In the genomic region with DNA sequence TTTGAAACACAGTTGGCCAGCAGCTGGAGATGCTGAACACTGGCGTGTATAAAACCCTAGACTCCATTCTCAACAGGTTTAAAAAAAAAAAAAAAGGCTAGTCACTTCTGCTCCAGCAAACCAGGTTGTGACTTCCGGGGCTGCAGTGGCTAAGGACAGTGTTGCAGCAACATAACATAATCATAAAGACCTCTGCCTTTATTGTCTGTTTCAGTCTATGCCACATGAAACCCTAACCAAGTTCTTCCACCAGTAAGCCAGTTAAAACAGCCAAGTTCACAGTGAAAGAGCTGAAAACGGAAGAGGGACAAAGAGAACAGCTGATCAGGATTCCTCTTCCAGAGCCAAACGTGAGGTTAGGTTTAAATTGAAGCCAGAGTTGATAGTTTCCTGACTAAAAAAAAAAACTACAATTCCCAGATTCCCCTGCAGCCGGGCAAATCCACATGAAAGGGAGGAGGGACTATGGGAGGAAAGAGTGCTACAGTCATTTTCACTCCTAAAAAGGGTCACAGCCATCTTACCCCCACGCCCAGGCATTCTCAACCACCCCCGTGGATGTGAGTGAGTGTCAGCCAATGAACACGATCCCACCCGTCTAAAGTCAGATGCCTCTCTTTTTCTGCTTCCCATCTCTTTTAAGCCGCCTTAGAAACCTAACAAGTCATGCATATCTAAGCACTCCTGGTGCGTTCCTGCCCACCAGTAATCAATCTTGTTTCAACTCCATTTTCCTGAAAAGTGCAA, we compare ENCODE assay signal across 8 mouse cellular contexts.
DNase-seq lines count a peak whose midpoint lies in the region; ATAC-seq and TF ChIP-seq lines count a peak whose summit lies in the region.

No protein-coding gene starts in this region.

- peak overlapping the region; percentile 54 for H3K4me2 ChIP-seq in forebrain, embryonic 16.5 days (ENCODE audit: low read length)
- H3K4me2 ChIP-seq in hindbrain, embryonic 13.5 days: peak overlapping the region; percentile 56

- H3K36me3 ChIP-seq in forebrain, embryonic 16.5 days (ENCODE audit: control insufficient read depth, insufficient read depth): no peaks in the 10 kb centered on the region
- H3K36me3 ChIP-seq in hindbrain, embryonic 13.5 days: no peaks in the 10 kb centered on the region

- H3K9me3 ChIP-seq in forebrain, embryonic 16.5 days (ENCODE audit: control insufficient read depth, low read length): no peaks in the 10 kb centered on the region
- no peaks in the 10 kb centered on the region for H3K9me3 ChIP-seq in hindbrain, embryonic 13.5 days

- peak; percentile 79 for DNase-seq in NIH3T3 (ENCODE audit: low read depth)
- DNase-seq in cerebellum, adult 2 months: peak; percentile 48 to 63
- peak; percentile 24 to 31 for DNase-seq in layer of hippocampus, postnatal 25 days (ENCODE audit: extremely low spot score in 1 of 2, low spot score in 1 of 2)
- DNase-seq in lung, postnatal 10 days: peak; percentile 67
- DNase-seq in retina, embryonic 14.5 days (ENCODE audit: low spot score): peak; percentile 67
- no peak for DNase-seq in urinary bladder, postnatal 10 days (ENCODE audit: low spot score)

- H3K9ac ChIP-seq in forebrain, embryonic 16.5 days (replicated peaks; ENCODE audit: low read depth, low read length): peak overlapping the region; percentile 69
- peak overlapping the region; percentile 55; the same call in 1 of the 2 replicates for H3K9ac ChIP-seq in hindbrain, embryonic 13.5 days

- no peak for TF ChIP-seq CTCF in cerebellum, adult 2 months (IDR thresholded peaks at IDR 0.05; ENCODE audit: borderline replicate concordance, insufficient read depth, low read depth, low read length)

- no peaks in the 10 kb centered on the region for H3K27me3 ChIP-seq in cerebellum, adult 2 months (ENCODE audit: control insufficient read depth, insufficient read depth, low read length)
- H3K27me3 ChIP-seq in forebrain, embryonic 16.5 days (replicated peaks; ENCODE audit: control insufficient read depth, insufficient read depth, low read length): no peaks in the 10 kb centered on the region
- no peaks in the 10 kb centered on the region for H3K27me3 ChIP-seq in hindbrain, embryonic 13.5 days

- TF ChIP-seq POLR2A in cerebellum, adult 2 months (IDR thresholded peaks at IDR 0.05; ENCODE audit: borderline replicate concordance, insufficient read depth, low read length): no peak

- WGBS in cerebellum, adult 2 months: 12% methylated on average over 11 of the region's 11 CpGs
- WGBS in forebrain, embryonic 16.5 days: 11% methylated on average over 11 of the region's 11 CpGs
- WGBS in hindbrain, embryonic 13.5 days: 12% methylated on average over 11 of the region's 11 CpGs

- H3K4me3 ChIP-seq in cerebellum, adult 2 months (replicated peaks; ENCODE audit: insufficient read depth, low read depth, low read length): peak overlapping the region; percentile 64
- peak overlapping the region; percentile 56 for H3K4me3 ChIP-seq in forebrain, embryonic 16.5 days (replicated peaks; ENCODE audit: low read length)
- peak overlapping the region; percentile 43 for H3K4me3 ChIP-seq in hindbrain, embryonic 13.5 days

- peak; percentile 93 for ATAC-seq in forebrain, embryonic 16.5 days
- peak; percentile 92 for ATAC-seq in hindbrain, embryonic 13.5 days (ENCODE audit: low FRiP score)

- no peak overlapping the region for H3K27ac ChIP-seq in cerebellum, adult 2 months (ENCODE audit: insufficient read depth, low read length)
- H3K27ac ChIP-seq in forebrain, embryonic 16.5 days (ENCODE audit: low read length): peak overlapping the region; percentile 56; the same call in 1 of the 2 replicates
- H3K27ac ChIP-seq in hindbrain, embryonic 13.5 days: peak overlapping the region; percentile 69

- H3K4me1 ChIP-seq in cerebellum, adult 2 months (ENCODE audit: control insufficient read depth, insufficient read depth, low read length): no peaks in the 10 kb centered on the region
- 0 out of 2 replicates have a peak, but pooled peaks cover 2% of the 10 kb centered on the region for H3K4me1 ChIP-seq in forebrain, embryonic 16.5 days (replicated peaks; ENCODE audit: control insufficient read depth, insufficient read depth, low read length)
- peaks cover 9% of the 10 kb centered on the region; the same call in 1 of the 2 replicates for H3K4me1 ChIP-seq in hindbrain, embryonic 13.5 days (replicated peaks)
